Mouse (Mus musculus): ENCODE data around the gene Clec2d. TPM values are rescaled to one million over a fixed set of nuclear protein-coding genes. Genes with fewer than 3 reads are reported as not detected.
"Not testable (repeated sequence)": the region's sequence is repeated elsewhere in the genome, so short reads cannot be mapped to it uniquely, and the experiment has no call there.

Clec2d gene
- polyA plus RNA-seq (2012; rRNA removed) = 56.0 and 78.2 TPM in 2 replicates

- DNase-seq (ENCODE audit: low read depth) = peak; percentile 97
Observed at GRCm38 (mm10) chr6:129180403-129181169, at the start of gene Clec2d. TSS of gene Clec2d (plus strand) at chr6:129180615.

- no peak for DNase-seq (ENCODE audit: low read depth)
Observed at GRCm38 (mm10) chr6:129132604-129133341, 47.6 kb upstream of the Clec2d start.

DNA sequence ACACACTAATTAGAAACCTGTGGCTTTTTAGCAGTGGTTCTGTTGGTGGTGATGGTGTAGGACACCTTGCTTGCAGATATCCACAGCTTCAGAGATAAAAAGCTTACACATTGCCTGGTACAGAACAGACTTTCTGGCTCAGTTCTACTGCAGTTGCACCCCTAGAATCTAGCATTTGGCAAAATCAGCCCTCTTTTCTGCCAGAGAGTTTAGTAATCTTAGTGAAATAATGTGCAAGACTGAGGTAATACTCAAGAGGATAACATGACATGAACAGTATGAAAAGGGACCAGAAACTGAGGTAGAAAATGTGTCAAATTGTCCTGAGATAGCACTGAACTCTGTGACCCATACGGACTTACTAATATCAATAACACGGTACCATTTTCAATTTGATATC, 33.6 kb upstream of the Clec2d start:
- peak; percentile 72 for DNase-seq (ENCODE audit: low read depth)

DNA sequence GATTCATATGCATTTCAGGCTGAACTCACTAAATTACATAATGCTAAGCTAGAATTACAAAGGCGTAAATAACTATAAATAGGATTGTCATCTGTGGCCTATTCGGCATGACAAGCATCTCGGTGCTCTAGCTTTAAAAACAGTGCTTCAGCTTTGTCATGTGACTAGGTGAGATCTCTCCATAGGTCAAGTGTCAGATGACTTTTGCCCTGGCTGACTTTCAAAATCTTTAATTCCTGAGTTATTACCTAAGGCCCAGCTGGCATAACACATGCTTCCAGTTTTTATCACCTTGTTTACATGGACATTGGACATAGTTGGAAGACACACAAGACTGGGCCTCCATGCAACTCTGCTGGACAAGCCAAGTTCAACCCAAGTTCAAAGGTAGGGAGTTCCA, 20.3 kb upstream of the Clec2d start:
- peak; percentile 91 for DNase-seq (ENCODE audit: low read depth)

- DNase-seq (ENCODE audit: low read depth) = no peak
Observed at GRCm38 (mm10) chr6:129161136-129161535, 19.3 kb upstream of the Clec2d start.

DNA sequence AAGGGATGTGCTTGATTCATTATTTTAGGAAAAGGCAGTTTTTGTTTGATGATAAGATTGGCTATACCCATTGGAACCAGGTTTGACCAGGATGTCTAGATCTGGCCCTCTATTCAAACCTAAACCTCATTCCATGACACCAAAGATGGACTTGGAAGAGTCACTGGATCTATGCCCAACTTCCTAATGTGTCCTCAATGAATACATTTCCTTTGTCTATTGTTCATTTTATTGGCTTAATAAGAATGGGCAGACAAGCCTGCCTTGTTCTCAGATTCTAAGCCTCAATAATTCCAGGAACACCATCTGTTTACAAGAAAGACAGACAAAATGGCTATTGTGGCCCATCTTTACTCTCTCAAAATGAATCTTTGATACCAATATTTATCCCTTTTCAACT, 18.5 kb upstream of the Clec2d start:
- no peak for DNase-seq (ENCODE audit: low read depth)

- DNase-seq (ENCODE audit: low read depth) = no peak
Observed at GRCm38 (mm10) chr6:129162587-129163159, 17.7 kb upstream of the Clec2d start.

DNA sequence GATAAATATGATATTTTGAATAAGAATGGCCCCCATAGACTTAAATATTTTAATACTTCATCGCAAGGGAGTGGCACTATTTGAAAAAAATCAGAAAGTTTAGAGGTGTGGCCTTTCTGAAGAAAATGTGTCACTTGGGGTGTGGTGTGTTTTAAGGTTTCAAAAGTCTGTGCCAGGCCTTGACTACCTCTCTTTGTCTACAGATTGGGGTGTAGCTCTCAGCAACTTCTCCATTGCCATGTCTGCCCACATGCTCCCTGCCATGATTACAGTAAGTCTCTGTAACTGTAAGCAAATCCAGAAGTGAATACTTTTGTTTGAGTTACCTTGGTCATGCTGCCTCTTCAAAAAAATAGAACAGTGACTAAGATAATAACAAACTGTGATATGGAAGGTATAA, 16.8 kb upstream of the Clec2d start:
- no peak for DNase-seq (ENCODE audit: low read depth)

- DNase-seq (ENCODE audit: low read depth) = no peak
Observed at GRCm38 (mm10) chr6:129170925-129171324, 9.5 kb upstream of the Clec2d start.

DNA sequence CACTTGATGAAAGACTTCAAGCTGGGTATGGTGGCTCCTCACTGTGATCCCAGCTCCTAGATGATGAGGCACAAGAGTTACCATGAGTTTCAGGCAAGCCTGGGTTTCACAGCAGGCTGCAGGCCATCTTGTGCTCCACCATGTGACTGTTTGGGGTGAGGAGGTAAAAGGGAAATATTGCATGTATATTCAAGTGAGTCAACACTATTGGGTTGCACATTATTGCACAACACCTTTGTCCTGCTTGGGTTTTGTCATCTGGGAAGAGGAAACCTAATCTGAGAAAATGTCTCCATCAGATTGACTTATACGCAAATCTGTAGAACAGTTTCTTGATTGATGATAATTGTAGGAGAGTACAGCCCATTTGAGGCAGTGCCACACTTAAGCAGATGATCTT, 8.7 kb upstream of the Clec2d start:
- DNase-seq (ENCODE audit: low read depth) = no peak

DNA sequence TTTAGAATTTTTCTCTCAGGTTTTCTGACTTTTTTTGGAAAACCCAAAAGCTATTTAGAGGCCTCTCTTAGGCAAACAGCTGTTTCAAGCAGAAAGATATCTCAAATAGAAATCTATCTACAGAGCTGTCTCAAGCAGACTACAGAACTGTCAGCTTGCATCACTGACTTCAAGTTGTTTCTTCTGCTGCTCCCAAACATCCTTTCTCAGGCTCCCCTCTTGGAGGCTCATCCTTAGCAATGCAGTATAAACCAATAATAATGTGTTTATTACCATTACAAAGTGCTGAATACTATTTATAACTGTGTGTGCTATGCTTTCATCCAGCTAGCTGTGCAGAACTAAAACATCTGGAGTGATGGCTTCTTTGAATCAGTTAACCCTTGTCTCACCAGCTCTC, 5.6 kb upstream of the Clec2d start:
- DNase-seq (ENCODE audit: low read depth) = no peak

- no peak for DNase-seq (ENCODE audit: low read depth)
Observed at GRCm38 (mm10) chr6:129175612-129176011, 4.8 kb upstream of the Clec2d start.

GRCm38 (mm10) chr6:129176621-129177020, 3.8 kb upstream of the Clec2d start:
- DNase-seq (ENCODE audit: low read depth) = no peak

GRCm38 (mm10) chr6:129179281-129179680, 1.1 kb upstream of the Clec2d start:
- DNase-seq (ENCODE audit: low read depth) = no peak

GRCm38 (mm10) chr6:129179831-129180230, 584 bp upstream of the Clec2d start:
- not testable (repeated sequence) for DNase-seq (ENCODE audit: low read depth)

- DNase-seq (ENCODE audit: low read depth) = no peak
Observed at GRCm38 (mm10) chr6:129181249-129181648, 834 bp downstream of the Clec2d start.

- DNase-seq (ENCODE audit: low read depth) = no peak
Observed at GRCm38 (mm10) chr6:129181683-129182082, 1.3 kb downstream of the Clec2d start.

- DNase-seq (ENCODE audit: low read depth) = no peak
Observed at GRCm38 (mm10) chr6:129182518-129182917, 2.1 kb downstream of the Clec2d start.

DNA sequence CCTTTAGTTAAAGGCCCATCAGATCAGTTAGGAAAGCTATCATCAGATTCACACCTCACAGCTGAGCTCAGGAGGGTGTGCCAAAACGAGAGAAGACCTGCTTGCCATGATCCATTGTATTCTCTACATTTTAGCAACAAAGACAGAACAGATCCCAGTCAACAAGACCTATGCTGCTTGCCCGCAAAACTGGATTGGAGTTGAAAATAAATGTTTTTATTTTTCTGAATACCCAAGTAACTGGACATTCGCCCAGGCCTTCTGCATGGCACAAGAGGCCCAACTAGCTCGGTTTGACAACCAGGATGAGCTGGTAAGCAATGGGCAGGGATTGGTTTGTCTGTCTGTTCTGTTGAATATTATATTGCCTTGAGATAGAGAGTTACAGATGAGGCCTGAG, 3.6 kb downstream of the Clec2d start:
- not testable (repeated sequence) for DNase-seq (ENCODE audit: low read depth)

- no peak for DNase-seq (ENCODE audit: low read depth)
Observed at GRCm38 (mm10) chr6:129184788-129185187, 4.4 kb downstream of the Clec2d start.

DNA sequence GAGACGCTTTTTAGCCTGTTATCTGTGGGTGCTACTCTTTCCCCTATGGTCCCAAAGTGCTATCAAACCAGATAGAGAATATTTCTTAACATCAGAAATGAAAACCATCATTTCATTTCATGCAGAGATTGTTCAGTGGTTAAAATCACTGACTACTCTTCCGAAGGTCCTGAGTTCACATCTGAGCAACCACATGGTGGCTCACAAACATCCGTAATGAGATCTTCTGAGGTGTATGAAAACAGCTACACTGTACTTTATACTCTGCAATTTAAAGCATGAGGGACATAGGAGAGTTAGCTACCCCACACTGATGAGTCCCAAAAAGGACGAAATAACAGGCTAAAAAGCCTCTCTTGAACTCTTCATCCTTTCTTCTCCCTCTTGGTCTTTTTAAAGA, 5.6 kb downstream of the Clec2d start:
- DNase-seq (ENCODE audit: low read depth) = no peak

- DNase-seq (ENCODE audit: low read depth) = no peak
Observed at GRCm38 (mm10) chr6:129186457-129187199, 6.2 kb downstream of the Clec2d start.

Measured in gonadal fat pad, adult 2 months (tissue).